Mouse (Mus musculus) stomach, embryonic 16.5 days (tissue): ENCODE results near the gene Eif2ak3. TPM values are rescaled to one million over a fixed set of nuclear protein-coding genes. Genes with fewer than 3 reads are reported as not detected.

Source experiments
- ATAC-seq: fragments of 200-750 bp; cut with Nextera tagmentation; 2 replicates; pipeline ENCODE4 v1.8.0; 2017; ENCODE audit warnings: moderate number of reproducible peaks, moderate TSS enrichment; ENCODE audit not compliant: insufficient read depth, low FRiP score
- H3K27ac ChIP-seq: fragments of 300-500 bp; sonication (generic); 2 replicates; pipeline ENCODE4 v1.5.1; 2014; ENCODE audit warnings: low read length
- H3K27me3 ChIP-seq: fragments of 300-500 bp; sonication (generic); 2 replicates; pipeline ENCODE4 v1.6.1; 2014; ENCODE audit warnings: low read length, control low read depth, mixed read lengths; ENCODE audit not compliant: control insufficient read depth, insufficient read depth
- H3K36me3 ChIP-seq: fragments of 300-500 bp; sonication (generic); 2 replicates; pipeline ENCODE4 v1.6.1; 2014; ENCODE audit warnings: low read length; ENCODE audit not compliant: control insufficient read depth, insufficient read depth
- H3K4me1 ChIP-seq: fragments of 300-500 bp; sonication (generic); 2 replicates; pipeline ENCODE4 v1.6.1; 2014; ENCODE audit warnings: low read length, control low read depth, mixed read lengths; ENCODE audit not compliant: control insufficient read depth, insufficient read depth
- H3K4me2 ChIP-seq: fragments of 300-500 bp; sonication (generic); 2 replicates; pipeline ENCODE4 v1.6.1; 2014; ENCODE audit warnings: low read depth, low read length, mixed read lengths
- H3K4me3 ChIP-seq: fragments of 300-500 bp; sonication (generic); replicated peaks from 2 replicates; pipeline ENCODE4 v1.5.1; 2014; ENCODE audit warnings: mild to moderate bottlenecking, low read length
- H3K9ac ChIP-seq: fragments of 300-500 bp; sonication (generic); 2 replicates; pipeline ENCODE4 v1.6.1; 2014; ENCODE audit warnings: low read length
- H3K9me3 ChIP-seq: fragments of 300-500 bp; sonication (generic); replicated peaks from 2 replicates; pipeline ENCODE4 v1.6.1; 2016; ENCODE audit warnings: low read length, control low read depth; ENCODE audit not compliant: control insufficient read depth
- WGBS: fragments of 180-500 bp; shearing (Covaris S2); extraction: QIAGEN DNeasy Blood & Tissue Kit; methylation state at CpG from one replicate; pipeline ENCODE4 v1.1.7; 2014; 5-methylcytosine and 5-hydroxymethylcytosine counted together
- polyA plus RNA-seq: library from polyadenylated mRNA; unstranded; fragments of >200 nt; fragmentation: Nextera tagmentation; extraction: Ambion mirVana; gene quantifications from 2 replicates; pipeline ENCODE4 v1.2.1, GENCODE M21; 2015

Gene Eif2ak3
- 10.9 and 11.1 TPM in 2 replicates for polyA plus RNA-seq

- H3K27ac ChIP-seq: peak within 1 kb of the TSS; percentile 93
- no peaks in the 10 kb centered on the region for H3K36me3 ChIP-seq
- H3K4me3 ChIP-seq: peak within 1 kb of the TSS; percentile 90
- WGBS: under 1% methylated on average over 63 of the region's 63 CpGs
- H3K27me3 ChIP-seq: no peaks in the 10 kb centered on the region
- H3K9me3 ChIP-seq: no peaks in the 10 kb centered on the region
- ATAC-seq: peak; percentile 98
- H3K4me2 ChIP-seq: peak within 1 kb of the TSS; percentile 77
- peaks cover 32% of the 10 kb centered on the region for H3K4me1 ChIP-seq
- peak within 1 kb of the TSS; percentile 92 for H3K9ac ChIP-seq
These were observed at the start of gene Eif2ak3 for GRCm38 (mm10) chr6:70844002-70844804. TSS of gene Eif2ak3 (plus strand) at chr6:70844515.

- Histone ChIP-seq H3K4me1 (no peaks in the 10 kb centered on the region), H3K9me3 (no peaks in the 10 kb centered on the region), H3K27ac (no peak overlapping the region), H3K36me3 (no peaks in the 10 kb centered on the region), H3K27me3 (no peaks in the 10 kb centered on the region), H3K4me2 (no peak overlapping the region), H3K4me3 (no peak overlapping the region), H3K9ac (no peak overlapping the region)
- 79% methylated on average over 6 of the region's 6 CpGs for WGBS
- no peak for ATAC-seq
These were observed 47.4 kb upstream of the Eif2ak3 start for GRCm38 (mm10) chr6:70796940-70797339.

GRCm38 (mm10) chr6:70797581-70798251 is 46.6 kb upstream of the Eif2ak3 start:
- Histone ChIP-seq H3K36me3 (no peaks in the 10 kb centered on the region), H3K4me2 (no peak overlapping the region), H3K9ac (no peak overlapping the region), H3K4me1 (no peaks in the 10 kb centered on the region), H3K4me3 (no peak overlapping the region), H3K27ac (no peak overlapping the region), H3K27me3 (no peaks in the 10 kb centered on the region; the same call in 1 of the 2 replicates), H3K9me3 (no peaks in the 10 kb centered on the region)
- peak; percentile 60; the same call in 1 of the 2 replicates for ATAC-seq
- 20% methylated on average over 9 of the region's 9 CpGs for WGBS

- no peak overlapping the region for H3K27ac ChIP-seq
- no peak overlapping the region for H3K9ac ChIP-seq
- peaks cover 6% of the 10 kb centered on the region; the same call in 1 of the 2 replicates for H3K4me1 ChIP-seq
- peak overlapping the region; percentile 36 for H3K4me2 ChIP-seq
- H3K4me3 ChIP-seq: no peak overlapping the region
- 27% methylated on average over 3 of the region's 3 CpGs for whole genome bisulfite sequencing
- no peaks in the 10 kb centered on the region; the same call in 1 of the 2 replicates for H3K27me3 ChIP-seq
- 0 out of 2 replicates have a peak, but pooled peaks have one; percentile 32 for ATAC-seq
- no peaks in the 10 kb centered on the region for H3K9me3 ChIP-seq
- H3K36me3 ChIP-seq: no peaks in the 10 kb centered on the region
These were observed 39.7 kb upstream of the Eif2ak3 start for GRCm38 (mm10) chr6:70804632-70805031.

GRCm38 (mm10) chr6:70805267-70805666 is 39.0 kb upstream of the Eif2ak3 start:
- 14% methylated on average over 7 of the region's 7 CpGs for WGBS

GRCm38 (mm10) chr6:70805820-70806513 is 38.3 kb upstream of the Eif2ak3 start:
- H3K9ac ChIP-seq: no peak overlapping the region
- H3K4me3 ChIP-seq: peak overlapping the region; percentile 26; the same call in 1 of the 2 replicates
- H3K4me1 ChIP-seq: peaks cover 6% of the 10 kb centered on the region; the same call in 1 of the 2 replicates

More at GRCm38 (mm10) chr6:70805267-70805666, 39.0 kb upstream of the Eif2ak3 start:
- Histone ChIP-seq H3K4me2 (peak overlapping the region; percentile 45), H3K9me3 (no peaks in the 10 kb centered on the region), H3K27ac (no peak overlapping the region), H3K4me1 (peaks cover 6% of the 10 kb centered on the region; the same call in 1 of the 2 replicates), H3K36me3 (no peaks in the 10 kb centered on the region), H3K4me3 (peak overlapping the region; percentile 17; the same call in 1 of the 2 replicates), H3K27me3 (no peaks in the 10 kb centered on the region; the same call in 1 of the 2 replicates), H3K9ac (no peak overlapping the region)
- ATAC-seq: peak; percentile 69; the same call in 1 of the 2 replicates

GRCm38 (mm10) chr6:70806514-70806912 is 37.8 kb upstream of the Eif2ak3 start:
- Histone ChIP-seq H3K9ac (no peak overlapping the region), H3K4me1 (peaks cover 6% of the 10 kb centered on the region; the same call in 1 of the 2 replicates), H3K9me3 (no peaks in the 10 kb centered on the region), H3K27me3 (no peaks in the 10 kb centered on the region; the same call in 1 of the 2 replicates), H3K36me3 (no peaks in the 10 kb centered on the region), H3K27ac (no peak overlapping the region), H3K4me2 (no peak overlapping the region), H3K4me3 (no peak overlapping the region)
- 61% methylated on average over 1 of the region's 1 CpGs for WGBS
- no peak for ATAC-seq

More at GRCm38 (mm10) chr6:70805820-70806513, 38.3 kb upstream of the Eif2ak3 start:
- H3K27ac ChIP-seq: no peak overlapping the region
- 17% methylated on average over 13 of the region's 13 CpGs for WGBS
- H3K4me2 ChIP-seq: peak overlapping the region; percentile 45
- no peaks in the 10 kb centered on the region for H3K36me3 ChIP-seq
- H3K9me3 ChIP-seq: no peaks in the 10 kb centered on the region
- peak; percentile 65; the same call in 1 of the 2 replicates for ATAC-seq
- H3K27me3 ChIP-seq: no peaks in the 10 kb centered on the region; the same call in 1 of the 2 replicates

- Histone ChIP-seq H3K4me2 (no peak overlapping the region), H3K9me3 (no peaks in the 10 kb centered on the region)
- 89% methylated on average over 1 of the region's 1 CpGs for WGBS
These were observed 33.8 kb upstream of the Eif2ak3 start for GRCm38 (mm10) chr6:70810524-70810923.

More at GRCm38 (mm10) chr6:70810524-70810923, 33.8 kb upstream of the Eif2ak3 start:
- H3K36me3 ChIP-seq: no peaks in the 10 kb centered on the region
- H3K27me3 ChIP-seq: no peaks in the 10 kb centered on the region
- H3K4me1 ChIP-seq: peaks cover 11% of the 10 kb centered on the region
- H3K27ac ChIP-seq: no peak overlapping the region
- ATAC-seq: no peak
- H3K9ac ChIP-seq: no peak overlapping the region
- H3K4me3 ChIP-seq: no peak overlapping the region
